Mouse (Mus musculus) thymus, postnatal 36 days (tissue): ENCODE data around the gene H2-Ob.
A peak's percentile ranks its signal among the peaks of the same experiment; 100 is the strongest.
"Not testable (repeated sequence)": the region's sequence is repeated elsewhere in the genome, so short reads cannot be mapped to it uniquely, and the experiment has no call there.

ENCODE experiments used
- DNase-seq, 2 experiments: peaks; one replicate each; pipeline ENCODE4 v3.0.0; 2022; ENCODE audit warnings: mixed read lengths in 2 of 2

The H2-Ob gene

DNA sequence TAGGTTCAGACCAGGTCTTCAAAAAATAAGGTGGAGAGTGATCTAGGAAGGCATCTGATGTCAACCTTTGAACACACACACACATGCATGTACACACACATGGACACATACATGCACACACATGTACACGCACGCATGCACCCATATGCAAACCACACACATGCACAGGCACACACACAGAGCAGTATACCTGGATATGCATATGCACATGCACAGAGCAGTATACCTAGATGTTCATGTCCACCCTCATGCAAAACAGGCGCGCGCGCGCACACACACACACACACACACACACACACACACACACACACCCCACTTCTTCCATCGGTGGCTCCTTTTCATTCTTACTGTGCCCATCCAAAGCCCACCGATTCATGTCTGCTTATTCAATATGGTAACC is 30.8 kb upstream of the H2-Ob start:
- peak in 1 of 2 experiments; percentile 16 for DNase-seq

DNA sequence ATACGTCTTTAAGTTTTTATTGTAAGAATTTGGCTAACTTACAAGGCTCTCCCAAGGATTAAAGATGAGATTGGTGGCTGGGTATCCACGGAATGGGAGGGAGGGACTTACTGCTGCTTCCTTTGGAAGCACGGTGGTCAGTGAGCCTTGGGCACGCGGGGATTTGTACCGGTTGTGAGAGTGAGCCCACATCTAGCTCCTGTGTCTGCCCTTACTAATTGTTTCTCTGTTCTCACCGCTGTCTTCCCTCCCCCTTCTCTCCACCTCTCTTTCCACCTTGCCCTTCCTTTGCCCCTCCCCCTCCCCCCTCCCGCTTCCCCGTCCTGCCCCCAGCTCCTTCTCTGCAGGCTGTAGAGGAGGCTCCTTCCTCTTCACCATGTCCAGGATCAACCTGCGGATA is 30.3 kb upstream of the H2-Ob start:
- peak in 1 of 2 experiments; percentile 20 for DNase-seq

DNA sequence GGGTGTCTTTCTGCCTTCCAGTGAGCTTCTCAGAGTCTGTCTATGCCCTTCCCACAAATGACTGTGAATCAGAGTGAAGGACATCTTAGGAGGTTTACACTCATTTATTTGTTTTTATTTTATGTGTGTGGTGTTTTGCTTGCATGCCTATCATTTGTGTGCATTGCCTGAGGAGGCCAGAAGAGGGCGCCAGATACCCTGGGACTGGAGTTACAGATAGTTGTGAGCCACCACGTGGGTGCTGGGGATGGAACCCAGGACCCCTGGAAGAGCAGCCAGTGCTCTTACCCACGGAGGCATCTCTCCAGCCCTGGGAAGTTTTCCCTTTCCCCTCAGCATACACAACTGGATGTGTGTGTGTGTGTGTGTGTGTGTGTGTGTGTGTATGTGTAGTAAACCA is 29.0 kb upstream of the H2-Ob start:
- peak; percentile 52 to 53 for DNase-seq

DNA sequence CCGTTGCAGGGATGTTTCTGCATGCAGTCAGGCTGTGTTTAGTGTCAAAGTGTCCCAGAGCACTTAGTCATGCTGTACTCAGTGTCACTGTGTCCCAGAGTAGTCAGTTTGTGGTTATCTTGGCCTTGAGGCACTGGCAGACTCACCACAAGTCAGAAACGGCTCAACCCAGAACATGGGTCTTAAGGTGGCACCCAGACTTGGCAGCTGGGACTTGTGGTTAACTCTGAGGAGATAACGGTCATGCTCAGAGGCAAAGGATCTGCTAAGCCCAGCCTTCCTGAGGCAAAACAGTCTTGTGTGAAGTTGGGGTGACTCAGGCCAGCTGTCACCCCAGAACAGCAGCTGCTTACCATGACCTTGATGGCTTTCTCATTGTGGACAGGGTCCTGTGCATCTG is 28.1 kb upstream of the H2-Ob start:
- peak; percentile 55 to 70 for DNase-seq

DNA sequence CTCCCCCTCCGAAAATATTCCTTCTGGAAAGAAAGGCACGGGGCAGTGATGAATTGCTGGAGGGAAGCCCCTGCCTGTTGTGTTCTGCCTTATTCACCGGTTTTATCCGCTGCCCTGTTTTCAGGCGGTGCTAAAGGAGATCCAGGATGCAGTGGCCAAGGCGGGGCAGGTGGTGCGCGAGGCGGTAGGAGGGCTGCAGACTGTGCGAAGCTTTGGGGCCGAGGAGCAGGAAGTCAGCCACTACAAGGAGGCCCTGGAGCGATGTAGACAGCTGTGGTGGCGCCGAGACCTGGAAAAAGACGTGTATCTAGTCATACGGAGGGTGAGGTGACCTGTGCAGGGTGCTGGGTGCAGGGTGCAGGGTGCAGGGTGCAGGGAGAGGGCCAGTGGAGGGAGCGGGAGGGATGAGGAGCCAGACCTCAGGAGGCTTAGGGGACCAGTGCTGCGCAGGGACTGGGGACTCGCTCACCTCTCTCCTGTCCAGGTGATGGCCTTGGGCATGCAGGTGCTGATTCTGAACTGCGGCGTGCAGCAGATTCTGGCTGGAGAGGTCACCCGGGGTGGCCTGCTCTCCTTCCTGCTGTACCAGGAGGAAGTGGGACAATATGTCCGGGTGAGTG is 26.8 kb upstream of the H2-Ob start:
- DNase-seq = peak; percentile 81 to 87

DNA sequence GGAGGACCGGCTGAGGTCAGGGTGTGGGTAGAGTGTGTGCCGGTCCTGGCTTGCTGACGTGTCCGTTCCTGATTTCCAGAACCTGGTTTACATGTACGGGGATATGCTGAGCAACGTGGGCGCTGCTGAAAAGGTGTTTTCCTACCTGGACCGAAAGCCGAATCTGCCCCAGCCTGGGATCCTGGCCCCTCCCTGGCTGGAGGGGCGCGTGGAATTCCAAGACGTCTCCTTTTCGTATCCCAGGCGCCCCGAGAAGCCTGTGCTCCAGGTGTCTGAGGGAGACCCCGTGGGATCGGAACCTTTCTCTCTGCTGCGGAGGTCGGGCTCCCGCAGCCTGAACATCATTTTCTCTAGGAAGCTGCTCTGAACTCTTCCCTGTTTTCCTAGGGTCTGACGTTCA is 24.8 kb upstream of the H2-Ob start:
- no peak for DNase-seq

DNA sequence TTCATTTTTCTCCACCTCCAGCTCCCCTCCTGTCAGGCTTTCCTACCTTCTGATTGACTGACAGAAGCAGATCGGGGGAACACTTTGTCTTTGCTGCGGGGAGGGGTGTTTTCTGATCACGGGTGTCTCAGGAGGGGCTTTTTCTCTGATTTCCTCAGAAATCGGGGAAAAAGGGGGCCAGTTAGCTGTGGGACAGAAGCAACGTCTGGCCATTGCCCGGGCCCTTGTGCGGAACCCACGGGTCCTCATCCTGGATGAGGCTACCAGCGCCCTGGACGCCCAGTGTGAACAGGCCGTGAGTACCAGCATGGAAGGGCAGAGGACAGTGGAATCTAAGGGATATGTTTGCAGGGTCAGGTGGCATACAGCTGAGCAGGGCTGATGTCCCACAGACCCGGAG is 23.5 kb upstream of the H2-Ob start:
- DNase-seq = no peak

DNA sequence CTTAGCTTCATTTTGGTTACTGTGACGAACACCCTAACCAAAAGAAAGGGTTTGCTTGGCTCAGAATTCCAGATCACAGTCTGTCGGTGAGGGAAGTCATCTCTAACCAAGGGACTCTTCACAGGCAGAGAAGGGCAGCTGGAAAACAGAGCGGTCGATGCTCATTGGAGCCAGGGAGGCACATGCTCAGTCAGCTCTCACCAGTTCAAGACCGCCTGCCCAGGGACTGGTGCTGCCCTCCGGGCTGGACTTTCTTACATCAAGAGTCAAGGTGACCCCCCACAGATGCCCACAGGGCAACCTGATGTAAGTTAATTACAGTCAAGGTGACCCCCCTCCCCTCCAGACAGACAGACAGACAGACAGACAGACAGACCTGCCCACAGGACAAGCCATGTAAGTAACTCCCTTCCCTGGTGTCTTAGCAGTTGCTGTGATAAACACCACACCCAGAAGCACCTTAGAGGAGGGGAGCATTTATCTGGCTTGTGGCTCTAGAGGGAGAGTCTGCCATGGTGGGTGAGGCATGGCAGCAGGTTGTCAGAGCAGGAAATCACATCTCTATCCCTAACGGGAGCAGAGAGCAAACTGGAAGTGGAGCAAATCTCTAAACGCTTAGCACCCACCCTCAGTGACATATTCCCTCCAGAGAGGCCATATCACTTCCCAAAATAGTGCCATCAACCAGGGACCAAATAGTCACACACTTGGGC is 21.3 kb upstream of the H2-Ob start:
- no peak for DNase-seq

DNA sequence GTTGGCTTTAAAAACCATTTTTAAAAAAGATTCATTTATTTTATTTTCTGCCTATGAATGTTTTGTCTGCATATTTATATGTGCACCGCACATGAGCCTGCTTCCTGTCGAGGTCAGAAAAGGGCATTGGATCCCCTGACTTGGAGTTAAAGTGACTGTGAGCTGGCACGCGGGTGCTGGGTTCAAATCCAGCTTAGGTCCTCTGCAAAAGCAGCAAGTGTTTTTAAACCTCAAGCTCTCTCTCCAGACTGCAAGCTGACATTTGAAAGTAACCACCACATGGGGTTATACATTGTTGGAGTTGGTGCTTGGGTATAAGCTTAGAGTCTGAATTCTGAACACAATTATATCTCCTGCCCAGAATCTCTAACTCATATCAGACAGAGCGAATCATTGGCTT is 20.7 kb upstream of the H2-Ob start:
- DNase-seq = no peak

DNA sequence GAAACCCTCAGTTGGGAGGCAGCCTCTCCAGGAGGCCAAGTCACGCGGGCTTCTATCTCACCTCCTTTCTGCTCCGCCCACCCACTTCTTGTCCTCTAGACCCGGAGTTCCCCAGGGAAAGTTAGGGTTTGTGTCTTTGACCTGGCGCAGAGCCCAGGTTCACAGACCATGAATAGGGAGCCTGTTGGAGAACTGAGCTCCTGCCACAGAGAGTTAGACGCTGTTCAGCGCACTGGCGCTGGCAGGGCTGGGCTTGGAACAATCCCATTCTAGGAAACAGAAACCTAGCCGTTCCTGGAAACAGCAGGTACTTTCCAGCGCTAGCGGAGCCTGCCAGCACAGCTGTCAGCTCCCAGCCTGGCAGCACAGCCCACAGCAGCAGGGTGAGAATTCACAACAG is 20.0 kb upstream of the H2-Ob start:
- peak; percentile 27 to 44 for DNase-seq

DNA sequence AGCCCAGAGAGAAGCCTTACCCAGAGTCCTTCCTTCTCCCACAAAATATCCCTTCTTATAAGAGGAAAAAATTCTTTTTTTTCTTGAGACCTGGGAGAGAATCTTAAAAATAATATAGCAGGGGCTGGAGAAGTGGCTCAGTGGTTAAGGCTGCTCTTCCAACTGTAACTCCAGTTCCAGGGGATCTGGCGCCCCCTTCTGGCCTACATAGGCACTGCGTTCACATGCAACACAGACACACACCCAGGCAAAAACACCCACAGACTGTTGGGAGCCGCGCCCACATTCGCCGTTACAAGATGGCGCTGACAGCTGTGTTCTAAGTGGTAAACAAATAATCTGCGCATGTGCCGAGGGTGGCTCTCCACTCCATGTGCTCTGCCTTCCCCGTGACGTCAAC is 19.6 kb upstream of the H2-Ob start:
- peak; percentile 82 to 87 for DNase-seq

DNA sequence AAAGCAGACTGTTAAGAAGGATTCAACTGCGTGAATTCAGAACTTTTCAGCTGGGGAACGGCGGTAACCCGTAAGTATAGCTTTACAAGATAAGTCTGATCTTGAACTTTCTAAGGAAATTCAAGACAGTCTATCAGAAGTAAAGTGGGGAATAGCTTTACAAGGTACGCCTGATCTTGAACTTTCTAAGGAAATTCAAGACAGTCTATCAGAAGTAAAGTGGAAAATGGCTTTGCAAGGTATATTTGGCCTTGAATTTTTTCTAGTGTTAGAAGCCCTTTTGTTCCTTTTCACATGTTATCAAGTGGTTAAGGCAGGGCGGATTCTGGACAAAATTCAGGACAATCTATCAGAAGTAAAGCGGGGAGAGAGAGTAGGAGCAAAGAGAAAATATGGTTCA is 18.9 kb upstream of the H2-Ob start:
- DNase-seq = not testable (repeated sequence)

DNA sequence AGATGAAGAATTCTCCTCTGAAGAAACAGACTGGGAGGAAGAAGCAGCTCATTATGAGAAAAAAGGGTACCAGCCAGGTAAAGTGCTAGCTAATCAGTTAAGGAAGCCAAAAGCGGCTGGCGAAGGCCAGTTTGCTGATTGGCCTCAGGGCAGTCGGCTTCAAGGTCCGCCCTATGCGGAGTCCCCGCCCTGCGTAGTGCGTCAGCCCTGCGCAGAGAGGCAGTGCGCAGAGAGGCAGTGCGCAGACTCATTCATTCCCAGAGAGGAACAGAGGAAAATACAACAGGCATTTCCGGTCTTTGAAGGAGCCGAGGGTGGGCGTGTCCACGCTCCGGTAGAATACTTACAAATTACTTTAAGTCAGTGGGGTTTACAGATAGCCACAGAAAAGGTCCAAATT is 18.3 kb upstream of the H2-Ob start:
- DNase-seq = not testable (repeated sequence)

DNA sequence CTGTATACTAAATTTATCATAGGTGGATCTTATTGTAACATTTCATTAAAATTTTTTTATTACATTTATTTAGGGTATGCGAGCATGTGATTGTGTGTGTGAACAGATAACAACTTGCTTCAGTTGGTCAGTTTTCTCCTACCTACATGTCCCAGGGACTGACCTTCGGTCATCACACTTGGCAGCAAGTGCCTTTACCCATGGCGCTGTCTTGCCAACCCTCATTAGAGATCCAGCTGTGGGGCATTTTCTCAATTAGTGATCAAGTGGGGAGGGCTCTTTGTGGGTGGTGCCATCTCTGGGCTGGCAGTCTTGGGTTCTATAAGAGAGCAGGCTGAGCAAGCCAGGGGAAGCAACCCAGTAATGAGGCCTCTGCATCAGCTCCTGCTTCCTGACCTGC is 13.9 kb upstream of the H2-Ob start:
- DNase-seq = no peak

DNA sequence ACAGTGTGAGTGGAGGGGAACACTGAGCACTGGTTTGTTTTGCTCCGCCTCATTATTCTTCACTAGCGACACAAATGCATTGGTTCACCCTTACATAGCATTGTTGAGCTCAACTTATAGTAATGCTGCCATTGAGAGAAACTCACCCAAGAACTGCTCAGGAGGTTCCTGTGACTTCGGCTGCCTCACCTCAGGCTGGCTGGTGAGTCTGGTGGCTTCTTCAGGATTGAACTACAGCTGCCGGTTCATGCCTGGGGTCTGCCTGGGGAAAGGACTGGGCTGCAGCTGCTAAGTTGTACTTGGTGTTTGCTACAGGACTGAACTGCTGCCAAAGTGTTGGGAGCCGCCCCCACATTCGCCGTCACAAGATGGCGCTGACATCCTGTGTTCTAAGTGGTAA is 13.3 kb upstream of the H2-Ob start:
- DNase-seq = no peak

DNA sequence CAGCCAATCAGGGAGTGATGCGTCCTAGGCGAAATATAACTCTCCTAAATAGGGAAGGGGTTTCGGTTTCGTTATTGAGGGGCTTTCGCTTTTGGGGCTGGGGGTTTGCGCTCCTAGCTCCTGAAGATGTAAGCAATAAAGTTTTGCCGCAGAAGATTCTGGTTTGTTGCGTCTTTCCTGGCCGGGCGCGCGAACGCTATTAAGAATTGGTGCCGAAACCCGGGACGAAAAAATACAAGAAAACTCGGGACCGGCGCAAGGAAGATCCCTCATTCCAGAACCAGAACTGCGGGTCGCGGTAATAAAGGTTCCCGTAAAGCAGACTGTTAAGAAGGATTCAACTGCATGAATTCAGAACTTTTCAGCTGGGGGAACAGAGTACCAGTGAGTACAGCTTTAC is 12.8 kb upstream of the H2-Ob start:
- not testable (repeated sequence) for DNase-seq

DNA sequence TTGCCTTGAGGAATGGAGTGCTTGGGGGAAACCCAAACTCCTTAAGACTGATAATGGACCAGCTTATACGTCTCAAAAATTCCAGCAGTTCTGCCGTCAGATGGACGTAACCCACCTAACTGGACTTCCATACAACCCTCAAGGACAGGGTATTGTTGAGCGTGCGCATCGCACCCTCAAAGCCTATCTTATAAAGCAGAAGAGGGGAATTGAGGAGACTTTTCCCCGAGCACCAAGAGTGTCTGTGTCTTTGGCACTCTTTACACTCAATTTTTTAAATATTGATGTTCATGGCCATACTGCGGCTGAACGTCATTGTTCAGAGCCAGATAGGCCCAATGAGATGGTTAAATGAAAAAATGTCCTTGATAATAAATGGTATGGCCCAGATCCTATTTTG is 7.7 kb upstream of the H2-Ob start:
- DNase-seq = not testable (repeated sequence)

DNA sequence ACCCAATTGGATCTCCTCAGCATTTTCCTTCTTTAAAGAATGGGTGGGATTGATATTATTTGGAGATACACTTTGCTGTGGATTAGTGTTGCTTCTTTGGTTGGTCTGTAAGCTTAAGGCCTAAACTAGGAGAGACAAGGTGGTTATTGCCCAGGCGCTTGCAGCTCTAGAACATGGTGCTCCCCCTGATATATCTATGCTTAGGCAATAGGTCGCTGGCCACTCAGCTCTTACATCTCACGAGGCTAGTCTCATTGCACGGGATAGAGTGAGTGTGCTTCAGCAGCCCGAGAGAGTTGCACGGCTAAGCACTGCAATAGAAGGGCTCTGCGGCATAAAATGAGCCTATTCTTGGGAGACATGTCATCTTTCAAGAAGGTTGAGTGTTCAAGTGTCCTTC is 6.7 kb upstream of the H2-Ob start:
- DNase-seq = not testable (repeated sequence)

DNA sequence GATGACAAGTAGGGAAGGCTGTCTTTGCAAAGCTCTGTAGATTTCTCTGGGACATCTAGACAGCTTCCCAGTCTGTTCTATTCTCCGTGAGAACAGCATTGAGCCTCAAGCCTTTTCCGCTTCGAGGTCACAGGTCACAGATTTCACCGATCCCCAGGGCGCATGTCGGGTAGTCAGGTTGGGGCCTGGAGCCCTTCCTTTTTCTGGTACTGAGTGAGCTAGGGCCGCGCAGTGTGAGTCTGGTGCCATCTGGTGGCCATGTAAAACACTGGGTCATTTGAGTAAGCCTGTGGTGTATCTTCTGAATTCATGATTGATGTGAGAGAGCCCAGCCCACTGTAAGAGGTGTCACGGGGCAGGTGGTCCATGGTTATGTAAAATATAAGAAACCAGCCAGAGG is 3.8 kb upstream of the H2-Ob start:
- DNase-seq = peak; percentile 88 to 89

DNA sequence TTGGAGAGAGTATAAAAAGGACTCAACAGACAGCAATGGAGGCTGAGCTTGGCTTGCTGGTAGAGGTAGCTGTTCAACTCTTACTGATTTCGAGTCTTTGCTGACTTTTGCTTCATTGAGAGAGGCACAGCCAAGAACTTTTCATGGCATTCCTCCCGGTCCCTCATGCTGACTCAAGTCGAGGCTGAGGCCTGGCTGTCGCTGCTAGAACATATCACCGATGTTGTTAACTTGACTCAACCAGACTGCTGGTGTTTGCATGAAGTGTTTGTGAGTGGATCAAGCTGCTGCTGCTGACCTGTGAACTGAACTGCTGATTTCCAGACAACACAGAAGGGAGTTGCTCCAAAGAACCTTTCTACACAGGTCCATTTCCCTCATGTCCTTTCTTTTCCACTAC is 2.0 kb upstream of the H2-Ob start:
- no peak for DNase-seq

DNA sequence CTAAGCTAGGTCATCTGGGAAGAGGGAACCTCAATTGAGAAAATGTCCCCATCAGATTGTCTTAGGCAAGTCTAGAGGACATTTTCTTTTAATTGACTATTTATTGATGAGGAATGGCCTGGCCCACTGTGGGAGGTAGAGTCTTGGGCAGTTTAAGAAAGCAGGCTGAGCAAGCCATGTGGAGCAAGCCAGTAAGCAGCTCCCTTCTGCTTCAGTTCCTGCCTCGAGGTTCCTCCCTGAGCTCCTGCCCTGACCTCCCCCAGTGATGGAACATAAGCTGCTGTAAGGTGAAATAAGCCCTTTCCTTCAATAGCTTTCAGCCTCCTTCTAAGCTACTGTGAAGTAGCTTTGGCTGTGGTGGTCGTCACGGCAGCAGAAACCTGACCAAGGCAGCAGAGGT is 962 bp upstream of the H2-Ob start:
- no peak for DNase-seq

DNA sequence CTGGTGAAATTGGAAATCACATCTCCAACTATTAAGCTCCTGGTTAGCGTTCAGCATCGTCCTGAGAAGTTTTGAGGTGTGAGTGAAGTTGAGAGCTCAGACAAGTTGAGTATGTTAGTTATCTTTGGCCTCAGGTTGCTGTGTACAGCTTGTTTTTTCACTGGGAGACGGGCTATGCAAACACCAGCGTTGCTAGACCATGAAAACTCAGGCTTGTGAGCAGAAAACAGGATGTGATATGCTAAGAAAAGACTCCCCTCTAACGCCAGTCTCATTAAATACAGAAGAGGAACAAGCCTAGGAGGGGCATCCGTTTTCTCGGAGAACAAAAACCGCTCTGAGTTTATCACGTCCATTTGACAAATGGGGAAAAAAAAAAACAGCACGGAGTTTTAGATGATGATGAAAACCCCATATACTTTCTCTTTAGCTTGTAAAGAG is 918 bp downstream of the H2-Ob start:
- no peak for DNase-seq

DNA sequence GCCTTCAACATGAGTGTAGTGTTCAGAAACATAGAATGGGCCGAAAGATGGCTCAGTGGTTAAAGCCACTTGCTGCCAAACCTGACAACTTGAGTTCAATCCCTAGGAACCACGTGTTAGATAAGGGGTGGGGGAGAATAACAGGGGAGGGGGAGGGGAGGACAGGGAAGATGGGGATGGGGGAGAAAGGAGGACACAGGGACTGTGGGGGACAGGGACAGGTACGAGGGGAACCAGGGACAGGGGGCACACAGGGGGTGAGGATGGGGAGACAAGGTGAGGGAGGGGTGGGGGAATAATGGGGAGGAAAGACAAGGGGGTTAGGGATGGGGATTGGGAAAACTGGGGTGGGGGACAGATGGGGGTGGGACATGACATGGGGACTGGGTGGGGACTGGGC is 1.7 kb downstream of the H2-Ob start:
- no peak for DNase-seq

DNA sequence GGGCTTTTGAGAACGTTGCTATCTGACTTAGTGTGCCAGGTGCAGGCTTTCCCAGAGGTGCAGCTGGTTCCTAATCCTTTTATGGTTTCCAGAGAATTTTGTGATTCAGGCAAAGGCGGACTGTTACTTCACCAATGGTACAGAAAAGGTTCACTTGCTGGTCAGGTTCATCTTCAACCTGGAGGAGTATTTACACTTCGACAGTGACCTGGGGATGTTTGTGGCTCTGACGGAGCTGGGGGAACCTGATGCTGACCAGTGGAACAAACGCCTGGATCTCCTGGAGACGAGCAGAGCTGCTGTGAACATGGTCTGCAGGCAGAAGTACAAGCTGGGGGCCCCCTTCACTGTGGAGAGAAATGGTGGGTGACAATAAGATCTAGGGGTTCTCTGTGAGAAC is 2.2 kb downstream of the H2-Ob start:
- no peak for DNase-seq

DNA sequence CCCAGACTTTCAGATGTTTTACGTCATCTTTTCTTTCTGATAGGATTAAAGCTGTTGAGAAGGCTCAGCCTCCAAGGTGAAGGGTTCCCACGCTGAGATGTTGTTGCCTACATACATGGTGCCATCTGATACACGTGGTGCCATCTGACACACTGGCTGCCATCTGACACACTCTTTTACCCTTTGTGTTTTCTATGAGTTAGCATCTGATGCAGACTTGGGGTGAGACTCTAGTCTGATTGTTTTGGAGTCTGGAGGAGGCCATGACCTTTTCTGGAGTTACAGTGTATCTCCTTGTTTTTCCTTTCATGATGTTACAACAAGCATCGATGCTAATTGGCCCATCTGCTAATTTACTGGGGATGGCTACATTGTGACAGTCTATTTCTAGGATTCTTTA is 6.0 kb downstream of the H2-Ob start:
- DNase-seq = no peak
